Mouse (Mus musculus) CD4-positive, CD25-positive, alpha-beta regulatory T cell, adult 9 weeks (primary cell): Measurements from ENCODE around the gene Birc5. TPM values are rescaled to one million over a fixed set of nuclear protein-coding genes. Genes with fewer than 3 reads are reported as not detected.

ENCODE experiments used
- polyA plus RNA-seq: library from polyadenylated mRNA; unstranded; fragments of 100-300 nt; shearing (Covaris generic); gene quantifications from one replicate; pipeline ENCODE4 v1.2.1, GENCODE M21; 2017

Birc5 gene
- polyA plus RNA-seq, result 16.9 TPM

GRCm38 (mm10) chr11:117848985-117849671 is at the start of gene Birc5:
TSS of gene Birc5 (plus strand) at chr11:117849251.

GRCm38 (mm10) chr11:117809407-117810311 is 39.4 kb upstream of the Birc5 start, which contains the start of the genes Gm20708 and Syngr2:
TSS of gene Gm20708 (plus strand) at chr11:117809668.
TSS of gene Syngr2 (plus strand) at chr11:117809668.

GRCm38 (mm10) chr11:117825333-117826101 is 23.5 kb upstream of the Birc5 start, which contains the start of the genes Afmid and Tk1:
TSS of gene Afmid (plus strand) at chr11:117825924.
TSS of gene Tk1 (minus strand) at chr11:117826092.

GRCm38 (mm10) chr11:117860601-117861000 is 11.6 kb downstream of the Birc5 start, which contains the start of gene Tmem235:
TSS of gene Tmem235 (plus strand) at chr11:117860752.

GRCm38 (mm10) chr11:117872861-117873608 is 24.0 kb downstream of the Birc5 start, which contains the start of gene Tha1:
TSS of gene Tha1 (minus strand) at chr11:117873481.

Other genes with a start within 250 kb of the Birc5 start
- 9.7 TPM for gene Tnrc6c, start 195.0 kb upstream of the Birc5 start, polyA plus RNA-seq
- gene Tmc8, start 67.2 kb upstream of the Birc5 start, polyA plus RNA-seq, result 143 TPM
- 166 TPM for gene Tmc6, start 67.1 kb upstream of the Birc5 start, polyA plus RNA-seq
- 0.68 TPM for gene 6030468B19Rik, start 51.6 kb upstream of the Birc5 start, polyA plus RNA-seq
- gene Gm20708, start 39.6 kb upstream of the Birc5 start, polyA plus RNA-seq, result 5.6 TPM
- 177 TPM for gene Syngr2, start 39.6 kb upstream of the Birc5 start, polyA plus RNA-seq
- 30.3 TPM for gene Afmid, start 23.3 kb upstream of the Birc5 start, polyA plus RNA-seq
- 34.4 TPM for gene Tk1, start 23.2 kb upstream of the Birc5 start, polyA plus RNA-seq
- not detected for gene Tmem235, start 11.5 kb downstream of the Birc5 start, polyA plus RNA-seq
- gene Tha1, start 24.2 kb downstream of the Birc5 start, polyA plus RNA-seq, result 20.7 TPM
- gene Socs3, start 120.8 kb downstream of the Birc5 start, polyA plus RNA-seq, result 51.2 TPM
- gene Pgs1, start 137.0 kb downstream of the Birc5 start, polyA plus RNA-seq, result 40.3 TPM